Mouse (Mus musculus): ENCODE results near the gene 1700017B05Rik.

DNA sequence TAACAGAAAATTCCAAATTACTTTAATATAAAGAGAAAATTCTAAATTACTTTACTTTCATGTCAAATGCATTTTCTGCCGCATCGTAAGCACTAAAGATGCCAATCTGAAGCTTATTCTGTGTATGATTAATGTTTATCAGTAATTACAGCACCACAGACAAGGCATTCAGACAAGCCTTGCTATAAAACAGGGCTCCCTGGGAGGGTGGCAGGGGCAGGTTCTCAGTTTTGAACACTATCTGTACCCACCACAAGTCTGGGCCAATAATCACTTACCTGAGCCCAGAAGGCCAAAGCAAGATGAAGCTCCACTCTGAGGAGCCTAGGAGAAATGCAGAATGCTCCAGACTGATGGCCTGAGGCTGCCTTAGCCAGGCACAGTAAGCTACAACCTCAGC is 35.5 kb upstream of the 1700017B05Rik start:
- TF ChIP-seq POLR2A (IDR thresholded peaks at IDR 0.05; ENCODE audit: borderline replicate concordance, extremely low read depth, insufficient read depth, insufficient read length, poor library complexity, severe bottlenecking) (no peak), CTCF (IDR thresholded peaks at IDR 0.05; ENCODE audit: borderline replicate concordance, extremely low read depth, insufficient read depth, insufficient read length) (no peak)

All from brain, embryonic 14.5 days (tissue).